Mouse (Mus musculus): ENCODE data around the gene Os9.

DNA sequence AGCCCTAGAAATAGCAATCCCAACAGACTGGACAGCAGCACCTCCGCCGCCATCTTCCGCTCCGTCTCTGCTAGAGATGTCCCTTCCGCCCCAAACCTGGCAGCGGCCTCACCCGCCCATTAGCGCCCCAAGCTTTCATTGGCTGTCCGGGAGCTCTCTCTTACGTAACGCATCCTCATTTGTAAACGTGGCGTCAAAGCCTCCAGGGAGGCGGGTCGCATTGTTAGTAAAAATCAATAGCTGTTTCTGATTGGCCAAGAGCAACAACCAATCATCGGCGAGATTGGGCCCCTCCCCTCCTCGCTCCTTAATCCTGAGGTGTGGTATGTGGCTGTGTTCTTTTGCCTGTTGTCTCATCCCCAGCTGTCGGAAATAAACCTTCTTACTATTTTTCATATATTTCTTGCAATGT, at the start of gene Os9:
- no peak for TF ChIP-seq CTCF (IDR thresholded peaks at IDR 0.05; ENCODE audit: control insufficient read depth, insufficient read depth, insufficient replicate concordance, low read depth, low read length)
- peak; percentile 73 for TF ChIP-seq POLR2A (IDR thresholded peaks at IDR 0.05; ENCODE audit: control insufficient read depth, low read depth, low read length)

Measured in testis, adult 2 months (tissue).